Mouse (Mus musculus) right cerebral cortex, adult 18-20 months (tissue): ENCODE data around the gene Ugt1a7c.
"Not testable (repeated sequence)": the region's sequence is repeated elsewhere in the genome, so short reads cannot be mapped to it uniquely, and the experiment has no call there.

ENCODE experiments used
- DNase-seq: peaks from one replicate; pipeline ENCODE4 v3.0.0; 2022; ENCODE audit warnings: mixed read lengths

Ugt1a7c gene

GRCm38 (mm10) chr1:88094941-88095492 is at the start of gene Ugt1a7c:
Ugt1a7c (plus strand) TSS chr1:88095062.
- no peak for DNase-seq

GRCm38 (mm10) chr1:88047408-88047807 is 47.5 kb upstream of the Ugt1a7c start:
- DNase-seq: not testable (repeated sequence)

GRCm38 (mm10) chr1:88055088-88055487 is 39.8 kb upstream of the Ugt1a7c start, which contains the start of gene Ugt1a10:
Ugt1a10 (plus strand) TSS chr1:88055388.
- no peak for DNase-seq

- not testable (repeated sequence) for DNase-seq
Observed at GRCm38 (mm10) chr1:88066472-88067102, 28.3 kb upstream of the Ugt1a7c start.

- DNase-seq: no peak
Observed at GRCm38 (mm10) chr1:88070495-88070894, 24.4 kb upstream of the Ugt1a7c start, which contains the start of gene Ugt1a9. Ugt1a9 (plus strand) TSS chr1:88070800.

- no peak for DNase-seq
Observed at GRCm38 (mm10) chr1:88070902-88071301, 24.0 kb upstream of the Ugt1a7c start.

GRCm38 (mm10) chr1:88074471-88074870 is 20.4 kb upstream of the Ugt1a7c start:
- no peak for DNase-seq

GRCm38 (mm10) chr1:88077128-88077527 is 17.7 kb upstream of the Ugt1a7c start:
- DNase-seq: no peak

GRCm38 (mm10) chr1:88081670-88082069 is 13.2 kb upstream of the Ugt1a7c start:
- no peak for DNase-seq

GRCm38 (mm10) chr1:88086125-88086524 is 8.7 kb upstream of the Ugt1a7c start:
- no peak for DNase-seq

GRCm38 (mm10) chr1:88087513-88087912 is 7.3 kb upstream of the Ugt1a7c start, which contains the start of gene Ugt1a8:
Ugt1a8 (plus strand) TSS chr1:88087813.
- no peak for DNase-seq

GRCm38 (mm10) chr1:88092341-88092740 is 2.5 kb upstream of the Ugt1a7c start:
- no peak for DNase-seq

- not testable (repeated sequence) for DNase-seq
Observed at GRCm38 (mm10) chr1:88094270-88094676, 589 bp upstream of the Ugt1a7c start.

- not testable (repeated sequence) for DNase-seq
Observed at GRCm38 (mm10) chr1:88098546-88098945, 3.7 kb downstream of the Ugt1a7c start.

GRCm38 (mm10) chr1:88099691-88100090 is 4.8 kb downstream of the Ugt1a7c start:
- not testable (repeated sequence) for DNase-seq

GRCm38 (mm10) chr1:88103019-88103418 is 8.2 kb downstream of the Ugt1a7c start, which contains the start of gene Ugt1a6b:
Ugt1a6b (plus strand) TSS chr1:88103252.
- not testable (repeated sequence) for DNase-seq

GRCm38 (mm10) chr1:88103697-88104468 is 9.0 kb downstream of the Ugt1a7c start:
- not testable (repeated sequence) for DNase-seq

- DNase-seq: no peak
Observed at GRCm38 (mm10) chr1:88104667-88105430, 10.0 kb downstream of the Ugt1a7c start.

GRCm38 (mm10) chr1:88105656-88106055 is 10.8 kb downstream of the Ugt1a7c start:
- no peak for DNase-seq

GRCm38 (mm10) chr1:88109027-88109557 is 14.2 kb downstream of the Ugt1a7c start:
- DNase-seq: not testable (repeated sequence)

GRCm38 (mm10) chr1:88109604-88110003 is 14.7 kb downstream of the Ugt1a7c start:
- DNase-seq: not testable (repeated sequence)

- not testable (repeated sequence) for DNase-seq
Observed at GRCm38 (mm10) chr1:88112769-88113168, 17.9 kb downstream of the Ugt1a7c start.
